Mouse (Mus musculus) heart, embryonic 15.5 days (tissue): ENCODE measurements around the gene Spata32. TPM values are rescaled to one million over a fixed set of nuclear protein-coding genes. Genes with fewer than 3 reads are reported as not detected.
A peak's percentile ranks its signal among the peaks of the same experiment; 100 is the strongest.

ENCODE experiments used
- ATAC-seq: fragments of 200-750 bp; cut with Nextera tagmentation; replicated peaks from 2 replicates; pipeline ENCODE4 v1.8.0; 2017; ENCODE audit warnings: low read depth, moderate TSS enrichment; ENCODE audit not compliant: insufficient number of reproducible peaks, insufficient read depth, low FRiP score
- H3K27ac ChIP-seq: fragments of 300-500 bp; sonication (generic); 2 replicates; pipeline ENCODE4 v1.5.1; 2015; ENCODE audit warnings: mild to moderate bottlenecking, inconsistent platforms
- H3K27me3 ChIP-seq: fragments of 300-500 bp; sonication (generic); 2 replicates; pipeline ENCODE4 v1.6.1; 2015; ENCODE audit warnings: inconsistent platforms
- H3K36me3 ChIP-seq: fragments of 300-500 bp; sonication (generic); 2 replicates; pipeline ENCODE4 v1.6.1; 2015; ENCODE audit warnings: mild to moderate bottlenecking, inconsistent platforms
- H3K4me1 ChIP-seq: fragments of 300-500 bp; sonication (generic); replicated peaks from 2 replicates; pipeline ENCODE4 v1.6.1; 2015; ENCODE audit warnings: inconsistent platforms
- H3K4me2 ChIP-seq: fragments of 300-500 bp; sonication (generic); 2 replicates; pipeline ENCODE4 v1.6.1; 2015; ENCODE audit warnings: inconsistent platforms, mild to moderate bottlenecking, moderate library complexity
- H3K4me3 ChIP-seq: fragments of 300-500 bp; sonication (generic); 2 replicates; pipeline ENCODE4 v1.5.1; 2015; ENCODE audit warnings: mild to moderate bottlenecking, inconsistent platforms
- H3K9ac ChIP-seq: fragments of 300-500 bp; sonication (generic); 2 replicates; pipeline ENCODE4 v1.6.1; 2015; ENCODE audit warnings: mild to moderate bottlenecking, inconsistent platforms
- H3K9me3 ChIP-seq: fragments of 300-500 bp; sonication (generic); replicated peaks from 2 replicates; pipeline ENCODE4 v1.6.1; 2016; ENCODE audit warnings: inconsistent platforms
- WGBS: fragments of 180-500 bp; shearing (Covaris S2); methylation state at CpG from one replicate; pipeline ENCODE4 v1.1.7; 2015; ENCODE audit warnings: mixed read lengths; 5-methylcytosine and 5-hydroxymethylcytosine counted together
- polyA plus RNA-seq: library from polyadenylated mRNA; unstranded; fragments of >200 nt; fragmentation: Nextera tagmentation; extraction: Ambion mirVana; gene quantifications from 2 replicates; pipeline ENCODE4 v1.2.1, GENCODE M21; 2015

Spata32 gene
- polyA plus RNA-seq, 1 experiment from 2014 or later: not detected

GRCm38 (mm10) chr11:103201664-103202063 is 16.6 kb downstream of the Spata32 start:
- peak; percentile 65; the same call in 1 of the 2 replicates for ATAC-seq
- Histone ChIP-seq H3K9me3 (no peaks in the 10 kb centered on the region), H3K27me3 (peaks cover 45% of the 10 kb centered on the region), H3K4me2 (no peak overlapping the region), H3K9ac (no peak overlapping the region), H3K27ac (peak overlapping the region; percentile 27; the same call in 1 of the 2 replicates), H3K4me3 (no peak overlapping the region), H3K4me1 (peaks cover 25% of the 10 kb centered on the region), H3K36me3 (no peaks in the 10 kb centered on the region)
- 16% methylated on average over 6 of the region's 6 CpGs for WGBS

- peaks cover 71% of the 10 kb centered on the region for H3K27me3 ChIP-seq
- no peaks in the 10 kb centered on the region for H3K36me3 ChIP-seq
- H3K27ac ChIP-seq: no peak overlapping the region
- H3K4me2 ChIP-seq: peak overlapping the region; percentile 91
- no peaks in the 10 kb centered on the region for H3K9me3 ChIP-seq
- 6% methylated on average over 59 of the region's 59 CpGs for WGBS
- peaks cover 25% of the 10 kb centered on the region for H3K4me1 ChIP-seq
- peak overlapping the region; percentile 52 for H3K4me3 ChIP-seq
- peak; percentile 14; the same call in 1 of the 2 replicates for ATAC-seq
- peak overlapping the region; percentile 46 for H3K9ac ChIP-seq
Observed at GRCm38 (mm10) chr11:103198911-103199803, 19.1 kb downstream of the Spata32 start.

GRCm38 (mm10) chr11:103198339-103198738 is 19.9 kb downstream of the Spata32 start:
- 0 out of 2 replicates have a peak overlapping the region, but pooled peaks have one; percentile 3 for H3K4me2 ChIP-seq
- no peaks in the 10 kb centered on the region for H3K36me3 ChIP-seq
- H3K27me3 ChIP-seq: peaks cover 79% of the 10 kb centered on the region
- no peaks in the 10 kb centered on the region for H3K9me3 ChIP-seq
- peak overlapping the region; percentile 52; the same call in 1 of the 2 replicates for H3K4me3 ChIP-seq
- H3K27ac ChIP-seq: no peak overlapping the region
- no peak for ATAC-seq
- WGBS: 14% methylated on average over 16 of the region's 16 CpGs
- no peak overlapping the region for H3K9ac ChIP-seq
- H3K4me1 ChIP-seq: peaks cover 25% of the 10 kb centered on the region

GRCm38 (mm10) chr11:103197340-103197739 is 20.9 kb downstream of the Spata32 start:
- H3K4me1 ChIP-seq: peaks cover 33% of the 10 kb centered on the region
- 71% methylated on average over 4 of the region's 4 CpGs for WGBS
- ATAC-seq: no peak
- peaks cover 89% of the 10 kb centered on the region for H3K27me3 ChIP-seq
- no peak overlapping the region for H3K9ac ChIP-seq
- H3K4me3 ChIP-seq: no peak overlapping the region
- H3K36me3 ChIP-seq: no peaks in the 10 kb centered on the region
- H3K27ac ChIP-seq: no peak overlapping the region
- H3K9me3 ChIP-seq: no peaks in the 10 kb centered on the region
- no peak overlapping the region for H3K4me2 ChIP-seq

- Histone ChIP-seq H3K9me3 (no peaks in the 10 kb centered on the region), H3K4me1 (peaks cover 25% of the 10 kb centered on the region), H3K9ac (no peak overlapping the region), H3K27ac (no peak overlapping the region), H3K4me3 (no peak overlapping the region), H3K4me2 (no peak overlapping the region), H3K27me3 (peaks cover 99% of the 10 kb centered on the region), H3K36me3 (no peaks in the 10 kb centered on the region)
- no peak for ATAC-seq
- WGBS: 82% methylated on average over 5 of the region's 5 CpGs
Observed at GRCm38 (mm10) chr11:103195656-103196055, 22.6 kb downstream of the Spata32 start.

GRCm38 (mm10) chr11:103195236-103195635 is 23.0 kb downstream of the Spata32 start:
- H3K9me3 ChIP-seq: no peaks in the 10 kb centered on the region
- no peak overlapping the region for H3K4me3 ChIP-seq
- peaks cover 25% of the 10 kb centered on the region for H3K4me1 ChIP-seq
- ATAC-seq: no peak
- no peak overlapping the region for H3K4me2 ChIP-seq
- 81% methylated on average over 18 of the region's 18 CpGs for WGBS
- H3K9ac ChIP-seq: no peak overlapping the region
- H3K36me3 ChIP-seq: no peaks in the 10 kb centered on the region
- H3K27ac ChIP-seq: no peak overlapping the region
- H3K27me3 ChIP-seq: peaks cover 99% of the 10 kb centered on the region

GRCm38 (mm10) chr11:103193825-103194168 is 24.4 kb downstream of the Spata32 start:
- Histone ChIP-seq H3K27ac (no peak overlapping the region), H3K4me3 (no peak overlapping the region), H3K9me3 (no peaks in the 10 kb centered on the region), H3K27me3 (peaks cover 86% of the 10 kb centered on the region), H3K36me3 (no peaks in the 10 kb centered on the region), H3K9ac (no peak overlapping the region), H3K4me2 (no peak overlapping the region), H3K4me1 (peaks cover 15% of the 10 kb centered on the region)
- ATAC-seq: no peak
- WGBS: 43% methylated on average over 9 of the region's 9 CpGs

- peak overlapping the region; percentile 29 for H3K4me3 ChIP-seq
- no peaks in the 10 kb centered on the region for H3K9me3 ChIP-seq
- no peak overlapping the region for H3K27ac ChIP-seq
- H3K36me3 ChIP-seq: no peaks in the 10 kb centered on the region
- peaks cover 9% of the 10 kb centered on the region for H3K4me1 ChIP-seq
- 8% methylated on average over 44 of the region's 44 CpGs for WGBS
- peak overlapping the region; percentile 51 for H3K4me2 ChIP-seq
- H3K9ac ChIP-seq: peak overlapping the region; percentile 20; the same call in 1 of the 2 replicates
- no peak for ATAC-seq
- peaks cover 80% of the 10 kb centered on the region for H3K27me3 ChIP-seq
Observed at GRCm38 (mm10) chr11:103192956-103193824, 25.0 kb downstream of the Spata32 start.

- peaks cover 72% of the 10 kb centered on the region for H3K27me3 ChIP-seq
- ATAC-seq: no peak
- WGBS: 23% methylated on average over 28 of the region's 28 CpGs
- H3K36me3 ChIP-seq: no peaks in the 10 kb centered on the region
- H3K27ac ChIP-seq: no peak overlapping the region
- H3K9me3 ChIP-seq: no peaks in the 10 kb centered on the region
- H3K4me1 ChIP-seq: peaks cover 9% of the 10 kb centered on the region
- peak overlapping the region; percentile 29 for H3K4me3 ChIP-seq
- H3K4me2 ChIP-seq: peak overlapping the region; percentile 51
- peak overlapping the region; percentile 20; the same call in 1 of the 2 replicates for H3K9ac ChIP-seq
Observed at GRCm38 (mm10) chr11:103192230-103192955, 25.8 kb downstream of the Spata32 start.

- no peak overlapping the region for H3K4me3 ChIP-seq
Observed at GRCm38 (mm10) chr11:103184891-103185290, 33.3 kb downstream of the Spata32 start.

More at GRCm38 (mm10) chr11:103184891-103185290, 33.3 kb downstream of the Spata32 start:
- peaks cover 11% of the 10 kb centered on the region for H3K27me3 ChIP-seq
- no peak overlapping the region for H3K9ac ChIP-seq
- no peaks in the 10 kb centered on the region for H3K4me1 ChIP-seq
- WGBS: 32% methylated on average over 2 of the region's 2 CpGs
- no peak overlapping the region for H3K4me2 ChIP-seq
- no peaks in the 10 kb centered on the region for H3K36me3 ChIP-seq
- no peak for ATAC-seq
- no peaks in the 10 kb centered on the region for H3K9me3 ChIP-seq
- no peak overlapping the region for H3K27ac ChIP-seq
